Mouse (Mus musculus) layer of hippocampus, postnatal 25 days (tissue): ENCODE data around the gene Dhrs13. TPM values are rescaled to one million over a fixed set of nuclear protein-coding genes. Genes with fewer than 3 reads are reported as not detected.

Experiments used
- DNase-seq, 2 experiments: peaks; one replicate each; pipeline ENCODE4 v3.0.0; 2022; ENCODE audit warnings: mixed read lengths in 2 of 2, low spot score in 1 of 2; ENCODE audit errors: extremely low spot score in 1 of 2
- total RNA-seq, 2 experiments: library from RNA; stranded (reverse); gene quantifications; 2 replicates each; pipeline ENCODE4 v1.2.3; 2021

Gene Dhrs13
- total RNA-seq, result 1 to 10 TPM; 6.9 to 7.4 TPM

- peak; percentile 81 to 83 for DNase-seq
Measured at GRCm38 (mm10) chr11:78031947-78032808, at the start of gene Dhrs13. Gene Dhrs13, plus strand, starts transcription at chr11:78032280.

- DNase-seq, result peak; percentile 94 to 98
Measured at GRCm38 (mm10) chr11:77982441-77982905, 49.6 kb upstream of the Dhrs13 start, which contains the start of gene Phf12. Gene Phf12, plus strand, starts transcription at chr11:77982754.

- peak; percentile 41 to 42 for DNase-seq
Measured at GRCm38 (mm10) chr11:77983191-77983936, 48.7 kb upstream of the Dhrs13 start.

GRCm38 (mm10) chr11:77983937-77984835 lies 47.9 kb upstream of the Dhrs13 start:
- DNase-seq, result peak; percentile 52 to 72

GRCm38 (mm10) chr11:77984836-77985231 lies 47.2 kb upstream of the Dhrs13 start:
- peak in 1 of 2 experiments; percentile 54 for DNase-seq

- no peak for DNase-seq
Measured at GRCm38 (mm10) chr11:77985541-77986065, 46.5 kb upstream of the Dhrs13 start.

GRCm38 (mm10) chr11:77989071-77989690 lies 42.9 kb upstream of the Dhrs13 start:
- DNase-seq, result no peak

GRCm38 (mm10) chr11:77995556-77995955 lies 36.5 kb upstream of the Dhrs13 start:
- DNase-seq, result no peak

- DNase-seq, result no peak
Measured at GRCm38 (mm10) chr11:78006446-78006845, 25.6 kb upstream of the Dhrs13 start.

- DNase-seq, result peak; percentile 62 to 88
Measured at GRCm38 (mm10) chr11:78019676-78020075, 12.4 kb upstream of the Dhrs13 start.

- DNase-seq, result no peak
Measured at GRCm38 (mm10) chr11:78023607-78024006, 8.5 kb upstream of the Dhrs13 start.

- no peak for DNase-seq
Measured at GRCm38 (mm10) chr11:78029240-78029639, 2.8 kb upstream of the Dhrs13 start.

- no peak for DNase-seq
Measured at GRCm38 (mm10) chr11:78030600-78030999, 1.5 kb upstream of the Dhrs13 start.

- DNase-seq, result no peak
Measured at GRCm38 (mm10) chr11:78031389-78031788, 691 bp upstream of the Dhrs13 start.

- DNase-seq, result no peak
Measured at GRCm38 (mm10) chr11:78032809-78033195, 722 bp downstream of the Dhrs13 start.

GRCm38 (mm10) chr11:78033931-78034617 lies 2.0 kb downstream of the Dhrs13 start:
- DNase-seq, result no peak

GRCm38 (mm10) chr11:78036791-78037190 lies 4.7 kb downstream of the Dhrs13 start:
- no peak for DNase-seq

GRCm38 (mm10) chr11:78037831-78038752 lies 6.0 kb downstream of the Dhrs13 start, which contains the start of gene Flot2:
Gene Flot2, plus strand, starts transcription at chr11:78037931.
- peak; percentile 29 to 43 for DNase-seq
